Mouse (Mus musculus) liver, embryonic 15.5 days (tissue): Measurements from ENCODE around the gene Dock10. TPM values are rescaled to one million over a fixed set of nuclear protein-coding genes. Genes with fewer than 3 reads are reported as not detected.

Experiments used
- ATAC-seq: fragments of 200-750 bp; cut with Nextera tagmentation; 2 replicates; pipeline ENCODE4 v1.8.0; 2017; ENCODE audit warnings: moderate number of reproducible peaks, mild to moderate bottlenecking, moderate library complexity; ENCODE audit not compliant: insufficient read depth
- H3K27ac ChIP-seq: fragments of 300-500 bp; sonication (generic); replicated peaks from 2 replicates; pipeline ENCODE4 v1.5.1; 2015; ENCODE audit warnings: mild to moderate bottlenecking, inconsistent platforms
- H3K27me3 ChIP-seq: fragments of 300-500 bp; sonication (generic); 2 replicates; pipeline ENCODE4 v1.6.1; 2015; ENCODE audit warnings: mild to moderate bottlenecking, inconsistent platforms
- H3K36me3 ChIP-seq: fragments of 300-500 bp; sonication (generic); replicated peaks from 2 replicates; pipeline ENCODE4 v1.6.1; 2015; ENCODE audit warnings: moderate library complexity, mild to moderate bottlenecking, inconsistent platforms
- H3K4me1 ChIP-seq: fragments of 300-500 bp; sonication (generic); replicated peaks from 2 replicates; pipeline ENCODE4 v1.6.1; 2015; ENCODE audit warnings: inconsistent platforms
- H3K4me2 ChIP-seq: fragments of 300-500 bp; sonication (generic); 2 replicates; pipeline ENCODE4 v1.6.1; 2015; ENCODE audit warnings: moderate library complexity, mild to moderate bottlenecking, inconsistent platforms
- H3K4me3 ChIP-seq: fragments of 300-500 bp; sonication (generic); replicated peaks from 2 replicates; pipeline ENCODE4 v1.5.1; 2015; ENCODE audit warnings: mild to moderate bottlenecking, inconsistent platforms
- H3K9ac ChIP-seq: fragments of 300-500 bp; sonication (generic); 2 replicates; pipeline ENCODE4 v1.6.1; 2015; ENCODE audit warnings: moderate library complexity, mild to moderate bottlenecking, inconsistent platforms
- H3K9me3 ChIP-seq: fragments of 300-500 bp; sonication (generic); replicated peaks from 2 replicates; pipeline ENCODE4 v1.6.1; 2016; ENCODE audit warnings: inconsistent platforms
- WGBS: fragments of 180-500 bp; shearing (Covaris S2); methylation state at CpG from one replicate; pipeline ENCODE4 v1.1.7; 2015; ENCODE audit warnings: mixed read lengths; ENCODE audit not compliant: insufficient replicate concordance; 5-methylcytosine and 5-hydroxymethylcytosine counted together
- polyA plus RNA-seq: library from polyadenylated mRNA; unstranded; fragments of >200 nt; fragmentation: Nextera tagmentation; extraction: Ambion mirVana; gene quantifications from 2 replicates; pipeline ENCODE4 v1.2.1, GENCODE M21; 2015

The Dock10 gene
- polyA plus RNA-seq: 3.7 and 3.8 TPM in 2 replicates

- H3K4me2 ChIP-seq: peak within 1 kb of the TSS; percentile 69
- under 1% methylated on average over 81 of the region's 82 CpGs for WGBS
- no peaks in the 10 kb centered on the region for H3K9me3 ChIP-seq
- H3K9ac ChIP-seq: no peak within 1 kb of the TSS
- ATAC-seq: peak; percentile 42; the same call in 1 of the 2 replicates
- peaks cover 30% of the 10 kb centered on the region for H3K27me3 ChIP-seq
- H3K4me3 ChIP-seq: peak within 1 kb of the TSS; percentile 55
- no peak within 1 kb of the TSS for H3K27ac ChIP-seq
- H3K36me3 ChIP-seq: no peaks in the 10 kb centered on the region
- peaks cover 3% of the 10 kb centered on the region; the same call in 1 of the 2 replicates for H3K4me1 ChIP-seq
Observed at GRCm38 (mm10) chr1:80757977-80758797, at the start of gene Dock10. TSS of gene Dock10 (minus strand) at chr1:80758527.

DNA sequence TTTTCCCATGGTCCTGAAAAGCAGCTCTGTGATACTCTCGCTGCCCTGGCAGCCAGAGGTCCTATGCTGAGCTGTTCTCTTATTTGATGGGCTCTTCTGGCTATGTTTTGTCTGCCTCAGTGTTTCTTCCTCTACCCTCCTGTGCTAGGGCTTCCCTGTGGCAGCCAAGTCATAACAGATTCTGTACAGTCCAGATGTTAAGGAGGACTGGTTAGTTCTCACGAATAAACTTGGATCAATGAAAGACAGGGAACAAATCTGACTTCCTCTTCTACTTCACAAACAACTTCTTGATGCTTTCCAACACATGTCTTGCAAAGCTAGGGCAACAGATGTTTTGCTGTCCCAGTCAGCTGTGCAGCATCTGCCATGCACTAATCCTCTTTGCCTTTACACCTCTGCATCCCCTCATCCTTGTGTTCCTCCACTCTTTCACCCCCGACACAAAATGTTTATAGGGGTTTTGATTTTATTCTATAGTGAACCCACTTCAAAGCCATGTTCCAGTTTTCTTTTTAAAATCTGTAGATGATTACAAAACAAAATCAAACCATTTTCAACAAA is 48.6 kb upstream of the Dock10 start:
- Histone ChIP-seq H3K9me3 (no peaks in the 10 kb centered on the region), H3K4me1 (no peaks in the 10 kb centered on the region), H3K27ac (no peak overlapping the region), H3K27me3 (no peaks in the 10 kb centered on the region), H3K4me3 (no peak overlapping the region), H3K4me2 (no peak overlapping the region), H3K9ac (no peak overlapping the region), H3K36me3 (no peaks in the 10 kb centered on the region)
- ATAC-seq: no peak
- 50% methylated on average over 3 of the region's 3 CpGs for WGBS

DNA sequence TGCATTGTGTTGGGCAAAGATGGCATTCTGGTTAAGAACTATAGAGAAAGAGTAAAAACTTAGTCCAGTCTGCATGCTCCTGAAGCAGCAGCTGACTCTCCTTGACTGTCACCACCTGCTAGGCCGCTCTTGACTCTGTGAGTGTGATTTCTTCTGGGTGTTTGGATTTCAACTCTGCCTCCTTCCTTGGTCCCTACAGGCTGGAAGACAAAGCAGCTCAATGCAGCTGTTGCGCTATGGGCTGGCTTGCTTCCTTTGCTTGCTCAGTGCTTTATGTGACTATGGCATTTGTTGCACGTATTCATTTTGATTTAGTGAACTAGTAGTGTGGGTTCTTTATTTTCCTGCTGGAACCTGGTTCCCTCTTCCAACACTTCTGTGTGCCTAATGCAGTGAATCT is 43.7 kb upstream of the Dock10 start:
- no peak for ATAC-seq
- WGBS: 81% methylated on average over 3 of the region's 3 CpGs

GRCm38 (mm10) chr1:80785066-80785779 is 26.9 kb upstream of the Dock10 start:
- H3K27me3 ChIP-seq: no peaks in the 10 kb centered on the region
- no peak for ATAC-seq
- H3K36me3 ChIP-seq: no peaks in the 10 kb centered on the region
- H3K27ac ChIP-seq: no peak overlapping the region
- no peaks in the 10 kb centered on the region for H3K4me1 ChIP-seq
- H3K9me3 ChIP-seq: no peaks in the 10 kb centered on the region
- 41% methylated on average over 2 of the region's 2 CpGs for whole genome bisulfite sequencing
- H3K4me2 ChIP-seq: no peak overlapping the region
- H3K9ac ChIP-seq: no peak overlapping the region
- no peak overlapping the region for H3K4me3 ChIP-seq

More for the DNA sequence above, 43.7 kb upstream of the Dock10 start:
- Histone ChIP-seq H3K27ac (no peak overlapping the region), H3K9ac (no peak overlapping the region), H3K4me2 (no peak overlapping the region), H3K9me3 (no peaks in the 10 kb centered on the region), H3K36me3 (no peaks in the 10 kb centered on the region), H3K4me1 (no peaks in the 10 kb centered on the region), H3K4me3 (no peak overlapping the region), H3K27me3 (no peaks in the 10 kb centered on the region)

- H3K4me1 ChIP-seq: no peaks in the 10 kb centered on the region
- 57% methylated on average over 3 of the region's 3 CpGs for WGBS
- no peak for ATAC-seq
Observed at GRCm38 (mm10) chr1:80784155-80784554, 25.8 kb upstream of the Dock10 start.

DNA sequence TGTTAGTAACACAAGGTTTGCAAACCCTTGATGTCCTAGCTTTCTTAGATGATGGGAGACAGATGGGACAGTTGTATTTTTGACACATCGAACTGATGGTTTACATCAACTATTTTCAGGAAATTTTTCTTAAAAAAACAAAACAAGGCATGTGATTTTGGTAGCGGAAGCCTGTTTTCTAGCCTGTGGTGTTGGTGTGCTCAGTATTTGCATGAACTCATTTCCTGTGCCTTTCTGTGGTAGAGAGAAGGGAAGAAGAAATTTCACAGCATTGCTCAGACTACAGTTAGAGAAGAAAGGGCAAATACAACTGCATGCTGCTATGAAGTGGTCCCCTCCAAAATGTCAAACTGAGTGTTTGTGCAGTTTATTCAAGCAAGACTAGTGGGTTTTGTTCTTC is 7.2 kb upstream of the Dock10 start:
- no peak overlapping the region for H3K4me2 ChIP-seq
- H3K36me3 ChIP-seq: no peaks in the 10 kb centered on the region
- no peaks in the 10 kb centered on the region for H3K4me1 ChIP-seq
- WGBS: 39% methylated on average over 2 of the region's 2 CpGs
- H3K27ac ChIP-seq: no peak overlapping the region
- H3K9ac ChIP-seq: no peak overlapping the region
- no peaks in the 10 kb centered on the region for H3K27me3 ChIP-seq
- H3K9me3 ChIP-seq: no peaks in the 10 kb centered on the region
- H3K4me3 ChIP-seq: no peak overlapping the region
- no peak for ATAC-seq

More at GRCm38 (mm10) chr1:80784155-80784554, 25.8 kb upstream of the Dock10 start:
- no peak overlapping the region for H3K27ac ChIP-seq
- H3K4me3 ChIP-seq: no peak overlapping the region
- no peaks in the 10 kb centered on the region for H3K9me3 ChIP-seq
- H3K9ac ChIP-seq: no peak overlapping the region
- H3K4me2 ChIP-seq: no peak overlapping the region
- H3K36me3 ChIP-seq: no peaks in the 10 kb centered on the region
- H3K27me3 ChIP-seq: no peaks in the 10 kb centered on the region

DNA sequence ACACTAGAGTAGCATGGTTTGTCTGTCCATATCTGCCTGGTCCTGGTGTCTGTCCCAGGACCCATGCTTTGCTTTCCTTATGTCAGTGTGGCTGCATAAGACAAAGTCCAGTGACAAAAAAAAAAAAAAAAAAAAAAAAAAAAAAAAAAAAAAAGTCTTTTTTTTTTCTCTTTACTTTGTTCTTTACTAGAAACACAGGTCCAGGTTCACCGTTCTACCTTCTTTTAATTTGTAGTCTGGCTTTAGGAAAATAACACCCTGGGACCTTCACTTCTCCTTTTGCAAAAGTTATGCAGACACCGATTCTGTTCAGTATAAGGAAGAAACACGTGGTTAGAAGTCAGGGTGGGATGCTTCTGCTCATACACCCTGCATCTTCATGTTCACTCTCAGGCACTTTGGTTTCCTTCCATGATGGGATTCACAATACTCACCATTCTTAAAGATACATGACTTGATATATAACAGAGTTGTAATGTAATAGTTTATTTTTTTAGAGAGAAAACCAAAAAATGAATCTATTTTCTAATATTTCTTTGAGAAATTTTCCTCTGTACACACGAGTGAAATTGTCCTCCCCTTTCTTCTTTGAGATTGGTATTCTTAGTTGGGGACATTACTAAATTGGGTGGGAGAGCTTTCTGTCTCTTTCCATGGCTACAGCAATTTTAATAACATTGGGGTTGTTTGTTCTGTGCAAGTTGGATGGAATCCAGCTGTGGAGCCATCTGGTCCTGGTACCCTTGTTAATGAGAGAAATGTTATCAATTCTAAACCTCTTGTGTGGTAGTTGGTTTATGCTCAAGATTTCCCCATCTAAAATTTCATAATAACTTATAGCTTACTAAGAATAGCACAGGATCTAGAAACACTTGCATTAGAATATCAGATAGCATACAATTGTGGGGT is 5.0 kb upstream of the Dock10 start:
- no peaks in the 10 kb centered on the region; the same call in 1 of the 2 replicates for H3K4me1 ChIP-seq
- peaks cover 10% of the 10 kb centered on the region for H3K27me3 ChIP-seq
- no peaks in the 10 kb centered on the region for H3K9me3 ChIP-seq
- H3K9ac ChIP-seq: no peak overlapping the region
- H3K36me3 ChIP-seq: no peaks in the 10 kb centered on the region
- no peak overlapping the region for H3K4me3 ChIP-seq
- WGBS: 25% methylated on average over 4 of the region's 4 CpGs
- H3K27ac ChIP-seq: no peak overlapping the region
- no peak for ATAC-seq
- no peak overlapping the region for H3K4me2 ChIP-seq

DNA sequence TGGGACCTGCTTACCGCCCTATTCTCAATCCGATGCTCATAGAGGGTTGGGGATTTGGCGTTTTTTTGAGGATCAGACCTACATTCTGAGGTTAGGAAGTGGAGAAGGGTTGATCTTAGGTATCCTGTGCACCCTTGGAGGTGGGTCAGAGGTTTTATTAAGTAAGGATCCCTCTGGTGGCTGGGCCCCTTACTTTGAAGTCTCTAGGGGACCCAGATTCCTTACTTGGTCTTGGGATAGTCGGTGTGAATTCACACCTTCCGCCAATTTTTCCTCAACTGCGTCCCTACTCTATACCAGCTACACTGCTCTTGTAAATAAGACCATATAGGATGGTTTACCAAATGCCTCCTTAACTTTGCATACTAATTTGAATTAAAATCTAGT is 464 bp upstream of the Dock10 start:
- Histone ChIP-seq H3K9me3 (no peaks in the 10 kb centered on the region), H3K36me3 (no peaks in the 10 kb centered on the region), H3K4me1 (peaks cover 3% of the 10 kb centered on the region; the same call in 1 of the 2 replicates), H3K27ac (no peak overlapping the region), H3K4me2 (peak overlapping the region; percentile 69), H3K27me3 (peaks cover 30% of the 10 kb centered on the region), H3K4me3 (peak overlapping the region; percentile 55), H3K9ac (no peak overlapping the region)
- WGBS: 13% methylated on average over 6 of the region's 6 CpGs
- ATAC-seq: no peak

GRCm38 (mm10) chr1:80757650-80757976 is 714 bp downstream of the Dock10 start:
- Histone ChIP-seq H3K27ac (no peak overlapping the region), H3K4me1 (peaks cover 3% of the 10 kb centered on the region; the same call in 1 of the 2 replicates), H3K9ac (no peak overlapping the region), H3K9me3 (no peaks in the 10 kb centered on the region), H3K36me3 (no peaks in the 10 kb centered on the region), H3K4me3 (peak overlapping the region; percentile 55), H3K4me2 (peak overlapping the region; percentile 69), H3K27me3 (peaks cover 30% of the 10 kb centered on the region)
- no peak for ATAC-seq
- under 1% methylated on average over 6 of the region's 6 CpGs for WGBS

DNA sequence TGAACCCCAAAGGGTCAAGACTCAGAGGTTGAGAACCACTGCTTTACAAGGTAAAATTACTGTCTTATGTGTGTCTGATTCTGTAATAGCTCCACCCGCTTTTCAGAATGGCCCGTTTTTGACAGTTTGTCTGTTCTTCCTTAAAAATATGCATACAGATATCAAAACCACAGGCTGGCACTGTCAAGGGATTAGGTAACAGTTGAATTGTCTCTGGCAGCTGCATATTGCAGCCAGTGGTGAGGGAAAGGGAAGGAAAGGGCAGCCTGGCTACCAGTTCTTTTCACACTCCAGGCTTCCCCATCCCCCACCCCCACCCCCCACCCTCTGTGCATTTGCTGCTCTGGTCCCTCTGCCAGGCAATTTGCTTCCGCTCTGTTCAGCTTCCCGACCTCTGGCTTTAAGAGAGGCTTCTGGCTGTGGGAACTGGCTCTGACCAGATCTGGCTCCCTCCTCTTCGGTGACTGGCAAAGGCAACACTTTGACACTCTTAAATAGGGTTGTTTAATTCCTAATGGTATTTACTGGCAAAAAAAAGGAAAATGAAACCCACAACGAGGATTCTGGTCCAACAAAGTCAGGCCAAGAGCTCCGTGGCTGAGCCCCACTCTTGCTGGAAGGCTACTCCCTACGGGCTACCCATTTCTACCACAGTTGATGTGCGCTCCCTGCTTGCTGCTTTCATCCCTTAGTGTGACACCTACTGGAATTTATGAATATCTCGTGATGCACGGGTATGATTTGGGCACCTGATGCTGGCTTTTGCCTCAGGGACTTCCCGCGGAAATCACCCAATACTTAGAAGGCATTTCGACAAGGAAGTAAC is 1.3 kb downstream of the Dock10 start:
- no peaks in the 10 kb centered on the region for H3K9me3 ChIP-seq
- H3K4me3 ChIP-seq: peak overlapping the region; percentile 55
- no peaks in the 10 kb centered on the region for H3K36me3 ChIP-seq
- ATAC-seq: peak; percentile 22; the same call in 1 of the 2 replicates
- peaks cover 30% of the 10 kb centered on the region for H3K27me3 ChIP-seq
- peaks cover 3% of the 10 kb centered on the region; the same call in 1 of the 2 replicates for H3K4me1 ChIP-seq
- WGBS: 2% methylated on average over 14 of the region's 14 CpGs
- H3K9ac ChIP-seq: no peak overlapping the region
- peak overlapping the region; percentile 69 for H3K4me2 ChIP-seq
- H3K27ac ChIP-seq: no peak overlapping the region
